Mouse (Mus musculus) C2C12 (cell line): ENCODE data around the gene Rorb. TPM values are rescaled to one million over a fixed set of nuclear protein-coding genes. Genes with fewer than 3 reads are reported as not detected.

Source experiments
- H3K27me3 ChIP-seq: one replicate; pipeline ENCODE4 v1.6.1; 2011; ENCODE audit not compliant: control insufficient read depth, insufficient read depth, insufficient read length
- H3K36me3 ChIP-seq: one replicate; pipeline ENCODE4 v1.6.1; 2011; ENCODE audit not compliant: control insufficient read depth, insufficient read depth
- H3K4me3 ChIP-seq: one replicate; pipeline ENCODE4 v1.5.1; 2011; ENCODE audit warnings: mild to moderate bottlenecking, control low read depth; ENCODE audit not compliant: poor library complexity, insufficient read depth, severe bottlenecking
- H3K79me2 ChIP-seq: one replicate; pipeline ENCODE4 v1.6.1; 2011; ENCODE audit not compliant: control insufficient read depth, insufficient read depth
- H3K79me3 ChIP-seq: one replicate; pipeline ENCODE4 v1.6.1; 2011; ENCODE audit warnings: low read depth, control low read depth
- H3ac ChIP-seq: one replicate; pipeline ENCODE3; 2011; ENCODE audit warnings: low read depth; ENCODE audit not compliant: control insufficient read depth, insufficient read length
- CEBPB ChIP-seq: IDR thresholded peaks from one replicate; pipeline ENCODE4 v1.6.1; 2011; ENCODE audit warnings: low read depth, mild to moderate bottlenecking, control low read depth, moderate library complexity
- CTCF ChIP-seq: IDR thresholded peaks from one replicate; pipeline ENCODE4 v1.5.1; 2011; ENCODE audit not compliant: control insufficient read depth, insufficient read depth, insufficient read length
- FOSL1 ChIP-seq: IDR thresholded peaks from one replicate; pipeline ENCODE4 v1.8.0; 2011; ENCODE audit warnings: mild to moderate bottlenecking, low read length; ENCODE audit not compliant: poor library complexity, insufficient read depth, severe bottlenecking
- MAX ChIP-seq: IDR thresholded peaks from one replicate; pipeline ENCODE4 v1.6.1; 2011; ENCODE audit warnings: mild to moderate bottlenecking, control low read depth
- MYOD1 ChIP-seq: IDR thresholded peaks from one replicate; pipeline ENCODE4 v1.6.1; 2011; ENCODE audit warnings: low read depth; ENCODE audit not compliant: control insufficient read depth, insufficient read length
- MYOG ChIP-seq: IDR thresholded peaks from one replicate; pipeline ENCODE4 v1.6.1; 2011; ENCODE audit not compliant: control insufficient read depth, insufficient read length; ENCODE audit errors: extremely low read depth
- USF1 ChIP-seq: IDR thresholded peaks from one replicate; pipeline ENCODE4 v1.6.1; 2011; ENCODE audit warnings: low read depth, mild to moderate bottlenecking, control low read depth, moderate library complexity
- polyA plus RNA-seq: library from polyadenylated mRNA; unstranded; fragments of >200 nt; fragmentation: generic; extraction: Trizol; gene quantifications from one replicate; pipeline ENCODE4 v1.2.1, GENCODE M21; 2012; ENCODE audit warnings: missing spikeins

Rorb gene
- polyA plus RNA-seq, 1 experiment, result 0.06 TPM

- Histone ChIP-seq H3K27me3 (no peaks in the 10 kb centered on the region), H3K4me3 (no peak overlapping the region), H3K79me3 (peaks cover 2% of the 10 kb centered on the region), H3ac (no peak overlapping the region), H3K36me3 (no peaks in the 10 kb centered on the region), H3K79me2 (no peaks in the 10 kb centered on the region)
- no peak for TF ChIP-seq FOSL1
- no peak for TF ChIP-seq MYOG
- TF ChIP-seq CEBPB, result no peak
- no peak for TF ChIP-seq CTCF
- TF ChIP-seq MAX, result no peak
- no peak for TF ChIP-seq USF1
- TF ChIP-seq MYOD1, result no peak
Observed at GRCm38 (mm10) chr19:19097149-19097548, 13.8 kb downstream of the Rorb start.

- Histone ChIP-seq H3K79me2 (no peaks in the 10 kb centered on the region), H3K4me3 (no peak overlapping the region), H3K36me3 (no peaks in the 10 kb centered on the region), H3K79me3 (no peaks in the 10 kb centered on the region), H3K27me3 (no peaks in the 10 kb centered on the region), H3ac (no peak overlapping the region)
- TF ChIP-seq FOSL1 (no peak), CTCF (no peak), MAX (no peak), CEBPB (no peak), MYOG (no peak), MYOD1 (no peak), USF1 (no peak)
Observed at GRCm38 (mm10) chr19:19089427-19089826, 21.6 kb downstream of the Rorb start.

- H3ac ChIP-seq, result no peak overlapping the region
- TF ChIP-seq MYOD1, result no peak
- TF ChIP-seq CEBPB, result no peak
- TF ChIP-seq FOSL1, result no peak
- no peak for TF ChIP-seq USF1
- no peak for TF ChIP-seq CTCF
- TF ChIP-seq MAX, result no peak
- TF ChIP-seq MYOG, result no peak
- H3K27me3 ChIP-seq, result no peaks in the 10 kb centered on the region
- no peaks in the 10 kb centered on the region for H3K79me2 ChIP-seq
- H3K4me3 ChIP-seq, result no peak overlapping the region
- H3K36me3 ChIP-seq, result no peaks in the 10 kb centered on the region
- no peaks in the 10 kb centered on the region for H3K79me3 ChIP-seq
Observed at GRCm38 (mm10) chr19:19077880-19078279, 33.1 kb downstream of the Rorb start.

GRCm38 (mm10) chr19:19074756-19075155, 36.2 kb downstream of the Rorb start:
- Histone ChIP-seq H3K4me3 (no peak overlapping the region), H3K79me2 (no peaks in the 10 kb centered on the region), H3K27me3 (no peaks in the 10 kb centered on the region), H3ac (no peak overlapping the region), H3K36me3 (no peaks in the 10 kb centered on the region), H3K79me3 (no peaks in the 10 kb centered on the region)
- TF ChIP-seq FOSL1, result no peak

DNA sequence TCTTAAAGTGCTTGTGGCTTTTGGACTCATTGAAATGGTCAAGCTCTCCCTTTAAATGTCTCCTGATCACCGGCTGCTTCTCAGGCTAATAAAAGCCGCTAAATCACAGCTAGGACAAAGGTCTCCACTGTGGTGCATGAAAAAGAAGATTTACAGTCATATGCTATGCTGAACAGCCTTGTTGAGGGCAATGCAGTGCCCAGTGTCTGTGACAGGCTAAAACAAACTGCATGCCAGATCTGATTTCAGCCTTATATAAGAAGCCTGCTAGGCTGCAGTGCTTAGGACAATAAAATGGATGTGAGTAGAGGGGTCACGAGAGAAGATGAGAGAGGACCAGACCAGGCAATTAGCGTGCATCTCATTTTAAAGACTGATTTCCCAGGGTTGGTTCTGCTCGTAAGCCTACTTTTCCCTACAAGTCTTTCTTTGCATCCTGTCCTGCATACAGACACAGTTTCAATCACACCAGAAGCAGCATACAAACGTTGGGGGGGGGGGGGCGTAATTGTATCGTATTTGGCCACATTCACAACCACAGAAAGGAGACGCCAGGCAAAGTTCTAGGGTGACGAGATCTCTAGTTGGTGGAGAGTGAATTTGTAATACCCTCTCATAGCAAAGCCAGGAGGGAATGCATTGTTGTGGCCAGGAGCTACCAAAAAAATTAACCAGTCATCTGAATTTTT, 52.1 kb downstream of the Rorb start:
- Histone ChIP-seq H3K36me3 (no peaks in the 10 kb centered on the region), H3K27me3 (no peaks in the 10 kb centered on the region)

GRCm38 (mm10) chr19:19058201-19058600, 52.8 kb downstream of the Rorb start:
- H3K79me3 ChIP-seq, result no peaks in the 10 kb centered on the region
- TF ChIP-seq CTCF, result no peak
- TF ChIP-seq MYOG, result no peak
- no peak for TF ChIP-seq CEBPB
- TF ChIP-seq MYOD1, result no peak
- no peak for TF ChIP-seq USF1
- no peak for TF ChIP-seq FOSL1
- TF ChIP-seq MAX, result no peak

More for the DNA sequence above, 52.1 kb downstream of the Rorb start:
- H3K79me3 ChIP-seq, result no peaks in the 10 kb centered on the region
- TF ChIP-seq CEBPB, result no peak
- TF ChIP-seq MYOG, result no peak
- no peak for TF ChIP-seq USF1
- TF ChIP-seq FOSL1, result no peak
- TF ChIP-seq MAX, result no peak
- TF ChIP-seq CTCF, result no peak
- TF ChIP-seq MYOD1, result no peak
- H3ac ChIP-seq, result no peak overlapping the region
- H3K4me3 ChIP-seq, result no peak overlapping the region
- no peaks in the 10 kb centered on the region for H3K79me2 ChIP-seq

More at GRCm38 (mm10) chr19:19058201-19058600, 52.8 kb downstream of the Rorb start:
- Histone ChIP-seq H3K4me3 (no peak overlapping the region), H3ac (no peak overlapping the region), H3K79me2 (no peaks in the 10 kb centered on the region), H3K36me3 (no peaks in the 10 kb centered on the region), H3K27me3 (no peaks in the 10 kb centered on the region)
